Comparison of ENCODE assay signal across 8 mouse cellular contexts in the genomic region with DNA sequence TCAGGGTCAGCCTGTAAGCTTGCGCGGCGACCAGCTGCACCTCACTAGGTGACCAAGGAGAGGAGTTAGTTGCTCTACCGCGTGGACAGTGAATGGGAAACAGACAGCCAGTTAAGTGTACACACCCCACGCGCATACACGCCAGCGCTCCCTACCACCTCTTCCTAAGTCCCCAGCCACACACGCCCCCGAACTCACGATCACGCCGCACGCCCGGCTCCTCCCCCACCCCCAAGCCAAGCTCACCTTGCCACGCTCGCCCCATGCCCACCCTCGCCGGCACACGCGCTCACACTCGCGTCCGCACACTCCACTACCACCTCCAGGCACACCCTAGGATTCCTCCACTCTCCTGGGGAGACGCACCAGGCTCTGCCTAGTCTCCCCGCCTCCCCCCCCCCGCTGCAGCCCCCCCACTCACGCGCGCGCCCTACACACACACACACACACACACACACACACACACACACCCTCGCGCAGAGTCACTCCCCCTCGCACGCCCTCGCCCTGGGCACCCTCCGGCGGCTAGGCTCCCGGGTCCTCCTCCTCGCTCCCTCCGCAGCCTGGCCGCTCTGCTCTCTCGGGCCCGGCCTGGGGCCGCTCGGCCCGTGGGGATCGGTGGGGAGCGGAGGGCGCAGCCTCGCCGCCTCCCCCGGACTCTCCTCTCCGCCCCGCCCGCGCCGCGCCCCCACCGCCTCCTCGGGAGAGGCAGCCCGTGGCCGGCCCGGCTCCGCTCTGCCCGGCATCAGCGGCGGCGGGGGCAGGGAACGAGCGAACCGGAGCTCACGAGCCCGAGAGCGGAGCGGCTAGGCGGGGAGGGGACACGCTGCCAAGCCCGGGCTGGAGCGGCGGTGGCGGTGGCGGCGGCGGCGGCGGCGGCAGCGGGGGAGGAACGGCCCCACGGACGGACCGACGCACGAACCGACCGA. TPM values are rescaled to one million over a fixed set of nuclear protein-coding genes. Genes with fewer than 3 reads are reported as not detected.
A peak's percentile ranks its signal among the peaks of the same experiment; 100 is the strongest.
DNase-seq lines count a peak whose midpoint lies in the region; ATAC-seq and TF ChIP-seq lines count a peak whose summit lies in the region.

A gene (plus strand): TSS at position 704 of the 929 bp plus-strand sequence.

- TF ChIP-seq POLR2A in small intestine, adult 2 months (IDR thresholded peaks at IDR 0.05; ENCODE audit: low read depth, low read length) = no peak

- H3K4me3 ChIP-seq in intestine, embryonic 16.5 days (ENCODE audit: low read length) = peak within 1 kb of the TSS; percentile 64
- peak within 1 kb of the TSS; percentile 57 for H3K4me3 ChIP-seq in small intestine, adult 2 months (ENCODE audit: low read depth, low read length)

- H3K9ac ChIP-seq in intestine, embryonic 16.5 days (ENCODE audit: low read depth, low read length) = peak within 1 kb of the TSS; percentile 71

- peak; percentile 72 for ATAC-seq in intestine, embryonic 16.5 days

- H3K36me3 ChIP-seq in intestine, embryonic 16.5 days (ENCODE audit: control insufficient read depth, insufficient read depth, low read length) = no peaks in the 10 kb centered on the region
- no peaks in the 10 kb centered on the region for H3K36me3 ChIP-seq in small intestine, adult 2 months (ENCODE audit: control insufficient read depth, insufficient read depth, low read length)

- peaks cover 43% of the 10 kb centered on the region for H3K27me3 ChIP-seq in intestine, embryonic 16.5 days (replicated peaks; ENCODE audit: control insufficient read depth, insufficient read depth, low read length)
- peaks cover 31% of the 10 kb centered on the region for H3K27me3 ChIP-seq in small intestine, adult 2 months (ENCODE audit: control insufficient read depth, insufficient read depth, low read length)

- under 1% methylated on average over 65 of the region's 98 CpGs for WGBS in intestine, embryonic 16.5 days
- 2% methylated on average over 81 of the region's 98 CpGs for WGBS in small intestine, adult 2 months

- peaks cover 19% of the 10 kb centered on the region for H3K4me1 ChIP-seq in intestine, embryonic 16.5 days (ENCODE audit: control insufficient read depth, insufficient read depth, low read length)
- H3K4me1 ChIP-seq in small intestine, adult 2 months (ENCODE audit: control insufficient read depth, insufficient read depth, insufficient read length, low read length) = peaks cover 4% of the 10 kb centered on the region; the same call in 1 of the 2 replicates

- peak within 1 kb of the TSS; percentile 100 for H3K4me2 ChIP-seq in intestine, embryonic 16.5 days (ENCODE audit: low read depth, low read length)

- peak; percentile 80 for DNase-seq in adrenal gland, adult 2 months
- DNase-seq in cerebellum, postnatal 10 days = peak; percentile 78 to 82
- peak; percentile 10 to 15 for DNase-seq in gastrocnemius, postnatal 36 days
- peak; percentile 58 for DNase-seq in left cerebral cortex, postnatal 4 days
- DNase-seq in mesoderm, embryonic 11.5 days (ENCODE audit: low read depth, low spot score) = peak; percentile 11
- DNase-seq in spleen, postnatal 36 days (ENCODE audit: low spot score in 2 of 2) = no peak

- TF ChIP-seq CTCF in small intestine, adult 2 months (IDR thresholded peaks at IDR 0.05; ENCODE audit: extremely low read depth, insufficient read length, insufficient replicate concordance, low read depth, low read length) = no peak

- H3K27ac ChIP-seq in intestine, embryonic 16.5 days (ENCODE audit: low read length) = peak within 1 kb of the TSS; percentile 59
- no peak within 1 kb of the TSS for H3K27ac ChIP-seq in small intestine, adult 2 months (ENCODE audit: insufficient read depth, low read depth, low read length)

- intact Hi-C loops in gastrocnemius, postnatal 36 days (cut with DNase I) = no loop called here
- intact Hi-C loops in left cerebral cortex, postnatal 4 days (cut with DNase I) = loop anchor here (10.0 kb wide), 2 partner anchors 73 to 203 kb away; no protein-coding TSS in a partner anchor

- no peaks in the 10 kb centered on the region for H3K9me3 ChIP-seq in intestine, embryonic 16.5 days (ENCODE audit: control insufficient read depth, low read length)

RNA-seq across cellular contexts. Expression of the gene that starts here (rescaled TPM):
- total RNA-seq in adrenal gland, adult 2 months (2021) = 1 to 10 TPM; 4.1 to 9.5 TPM
- polyA plus RNA-seq in adrenal gland, adult 2 months (2012; rRNA removed) = 2.3 and 3.5 TPM in 2 replicates
- total RNA-seq in gastrocnemius, postnatal 36 days (2021) = under 1 TPM in 1 of 2 experiments, not detected in 1; 0.20 TPM
- 2.7 and 3.1 TPM in 2 replicates for polyA plus RNA-seq in intestine, embryonic 16.5 days (2015; fragmentation: Nextera tagmentation; extraction: Ambion mirVana)
- total RNA-seq in left cerebral cortex, postnatal 4 days (2021) = 10 to 100 TPM; 35.8 to 41.2 TPM
- polyA plus RNA-seq in small intestine, adult 2 months (2012; rRNA removed) = 1.5 and 2.5 TPM in 2 replicates

Comparison
In these comparisons a context has a peak if more than half of its experiments do, and no peak if none do; other contexts are left out.
1. RNA of the gene that starts here (total RNA-seq): 35.8 to 41.2 TPM in left cerebral cortex, postnatal 4 days and 4.1 to 9.5 TPM in adrenal gland, adult 2 months; 0.20 TPM in gastrocnemius, postnatal 36 days; every median in the first group is over 4 times any median in the second.
2. Peak in DNase-seq in gastrocnemius, postnatal 36 days; RNA of the gene not detected or under 1 TPM.
3. DNase-seq: peak in adrenal gland, adult 2 months (single experiment), cerebellum, postnatal 10 days (2 of 2), left cerebral cortex, postnatal 4 days (single experiment) and mesoderm, embryonic 11.5 days (single experiment); none in spleen, postnatal 36 days (0 of 2).